Comparison of ENCODE assay signal across 23 mouse cellular contexts in genomic region chr11:109038136-109038535, GRCm38 (mm10).
DNase-seq lines count a peak whose midpoint lies in the region; ATAC-seq and TF ChIP-seq lines count a peak whose summit lies in the region.
"Had no signal": no experiment of that assay in that cellular context is flagged by ENCODE, and none has a peak within 500 bp of the region (broad histone marks: within the 10 kb centered on the region; RNA-seq: fewer than 3 reads in every experiment).

No protein-coding gene starts in this region.

- WGBS in hindbrain, embryonic 10.5 days, result 86% methylated on average over 7 of the region's 7 CpGs
- 86% methylated on average over 7 of the region's 7 CpGs for WGBS in hindbrain, embryonic 11.5 days
- WGBS in kidney, postnatal 0 days, result 60% methylated on average over 7 of the region's 7 CpGs
- WGBS in kidney, embryonic 15.5 days, result 62% methylated on average over 7 of the region's 7 CpGs
- 85% methylated on average over 7 of the region's 7 CpGs for WGBS in embryonic facial prominence, embryonic 10.5 days

- peaks cover 3% of the 10 kb centered on the region; the same call in 1 of the 2 replicates for H3K27me3 ChIP-seq in hindbrain, embryonic 10.5 days (ENCODE audit: insufficient read depth, poor library complexity, severe bottlenecking)
- H3K27me3 ChIP-seq in hindbrain, embryonic 11.5 days (ENCODE audit: control insufficient read depth, insufficient read depth, low read length), result no peaks in the 10 kb centered on the region
- no peaks in the 10 kb centered on the region for H3K27me3 ChIP-seq in kidney, postnatal 0 days (ENCODE audit: insufficient read depth, low read length)
- H3K27me3 ChIP-seq in kidney, embryonic 15.5 days, result peaks cover 1% of the 10 kb centered on the region; the same call in 1 of the 2 replicates
- peaks cover 10% of the 10 kb centered on the region for H3K27me3 ChIP-seq in embryonic facial prominence, embryonic 10.5 days (replicated peaks; ENCODE audit: low read depth, poor library complexity, severe bottlenecking)
- H3K27me3 ChIP-seq: embryonic facial prominence, embryonic 12.5 days; embryonic facial prominence, embryonic 15.5 days; forebrain, embryonic 12.5 days; forebrain, embryonic 15.5 days; Patski had no signal

- H3K36me3 ChIP-seq in hindbrain, embryonic 10.5 days, result no peaks in the 10 kb centered on the region
- H3K36me3 ChIP-seq in hindbrain, embryonic 11.5 days (ENCODE audit: control insufficient read depth, insufficient read depth, low read length), result no peaks in the 10 kb centered on the region
- H3K36me3 ChIP-seq in kidney, postnatal 0 days (ENCODE audit: insufficient read depth, low read length), result no peaks in the 10 kb centered on the region
- no peaks in the 10 kb centered on the region for H3K36me3 ChIP-seq in kidney, embryonic 15.5 days
- H3K36me3 ChIP-seq in embryonic facial prominence, embryonic 10.5 days (replicated peaks), result no peaks in the 10 kb centered on the region
- H3K36me3 ChIP-seq: embryonic facial prominence, embryonic 12.5 days; embryonic facial prominence, embryonic 15.5 days; forebrain, embryonic 12.5 days; forebrain, embryonic 15.5 days; G1E had no signal

- no peaks in the 10 kb centered on the region for H3K9me3 ChIP-seq in hindbrain, embryonic 10.5 days
- no peaks in the 10 kb centered on the region for H3K9me3 ChIP-seq in hindbrain, embryonic 11.5 days (ENCODE audit: control insufficient read depth, low read length)
- H3K9me3 ChIP-seq in kidney, postnatal 0 days (replicated peaks; ENCODE audit: low read length), result no peaks in the 10 kb centered on the region
- no peaks in the 10 kb centered on the region for H3K9me3 ChIP-seq in kidney, embryonic 15.5 days (replicated peaks)
- H3K9me3 ChIP-seq in embryonic facial prominence, embryonic 10.5 days, result no peaks in the 10 kb centered on the region
- H3K9me3 ChIP-seq: embryonic facial prominence, embryonic 12.5 days; embryonic facial prominence, embryonic 15.5 days; forebrain, embryonic 12.5 days; forebrain, embryonic 15.5 days had no signal

- H3K4me2 ChIP-seq in hindbrain, embryonic 11.5 days (replicated peaks; ENCODE audit: low read depth, low read length), result no peak overlapping the region
- no peak overlapping the region for H3K4me2 ChIP-seq in kidney, postnatal 0 days (ENCODE audit: low read length)
- no peak overlapping the region for H3K4me2 ChIP-seq in kidney, embryonic 15.5 days
- H3K4me2 ChIP-seq: embryonic facial prominence, embryonic 12.5 days; embryonic facial prominence, embryonic 15.5 days; forebrain, embryonic 12.5 days; forebrain, embryonic 15.5 days; heart, embryonic 11.5 days; hindbrain, embryonic 14.5 days had no signal

- TF ChIP-seq CTCF in kidney, postnatal 0 days (IDR thresholded peaks at IDR 0.05; ENCODE audit: low read depth), result no peak

- H3K4me3 ChIP-seq in hindbrain, embryonic 10.5 days, result no peak overlapping the region
- no peak overlapping the region for H3K4me3 ChIP-seq in hindbrain, embryonic 11.5 days (ENCODE audit: low read depth, low read length)
- H3K4me3 ChIP-seq in kidney, postnatal 0 days (replicated peaks; ENCODE audit: low read depth, low read length), result no peak overlapping the region
- no peak overlapping the region for H3K4me3 ChIP-seq in kidney, embryonic 15.5 days (replicated peaks)
- no peak overlapping the region for H3K4me3 ChIP-seq in embryonic facial prominence, embryonic 10.5 days
- H3K4me3 ChIP-seq: embryonic facial prominence, embryonic 12.5 days; embryonic facial prominence, embryonic 15.5 days; forebrain, embryonic 12.5 days; forebrain, embryonic 15.5 days; heart, adult 2 months had no signal

- peaks cover 36% of the 10 kb centered on the region for H3K4me1 ChIP-seq in hindbrain, embryonic 10.5 days (replicated peaks)
- H3K4me1 ChIP-seq in hindbrain, embryonic 11.5 days (replicated peaks; ENCODE audit: control insufficient read depth, insufficient read depth, low read length), result no peaks in the 10 kb centered on the region
- no peaks in the 10 kb centered on the region for H3K4me1 ChIP-seq in kidney, postnatal 0 days (replicated peaks; ENCODE audit: insufficient read depth, low read length)
- peaks cover 10% of the 10 kb centered on the region for H3K4me1 ChIP-seq in kidney, embryonic 15.5 days
- H3K4me1 ChIP-seq in embryonic facial prominence, embryonic 10.5 days, result peaks cover 19% of the 10 kb centered on the region

- peak; percentile 1 for DNase-seq in hindbrain, embryonic 10.5 days (ENCODE audit: low spot score)
- no peak for DNase-seq in hindbrain, embryonic 11.5 days (ENCODE audit: low spot score)
- DNase-seq in kidney, postnatal 0 days (ENCODE audit: low spot score), result peak; percentile 46
- DNase-seq in embryonic facial prominence, embryonic 10.5 days (ENCODE audit: low spot score), result peak; percentile 5
- no peak for DNase-seq in left cerebral cortex, adult 9 months (ENCODE audit: low spot score in 2 of 2)
- DNase-seq: adrenal gland, postnatal 10 days; adrenal gland, postnatal 36 days; B cell, adult 2 months; cerebellum, adult 18-20 months; cerebellum, adult 9-10 months; gastrocnemius, postnatal 25 days; heart, adult 2 months had no signal

- no peak for ATAC-seq in hindbrain, embryonic 11.5 days (ENCODE audit: low FRiP score)
- no peak for ATAC-seq in kidney, postnatal 0 days (replicated peaks; ENCODE audit: low FRiP score, low read depth)
- no peak for ATAC-seq in kidney, embryonic 15.5 days (replicated peaks; ENCODE audit: low FRiP score)
- ATAC-seq: forebrain, embryonic 15.5 days; hindbrain, postnatal 0 days; inflammation-experienced regulatory T-cells, adult 6 months; Patski had no signal

- H3K27ac ChIP-seq in hindbrain, embryonic 10.5 days, result no peak overlapping the region
- H3K27ac ChIP-seq in hindbrain, embryonic 11.5 days (ENCODE audit: low read depth, low read length), result no peak overlapping the region
- no peak overlapping the region for H3K27ac ChIP-seq in kidney, postnatal 0 days
- H3K27ac ChIP-seq in kidney, embryonic 15.5 days, result no peak overlapping the region
- H3K27ac ChIP-seq in embryonic facial prominence, embryonic 10.5 days (replicated peaks), result no peak overlapping the region
- H3K27ac ChIP-seq: embryonic facial prominence, embryonic 12.5 days; embryonic facial prominence, embryonic 15.5 days; forebrain, embryonic 12.5 days; forebrain, embryonic 15.5 days; heart, adult 2 months; hindbrain, embryonic 14.5 days; hindbrain, postnatal 0 days had no signal

- no peak overlapping the region for H3K9ac ChIP-seq in hindbrain, embryonic 11.5 days (ENCODE audit: low read depth, low read length)
- H3K9ac ChIP-seq in kidney, postnatal 0 days (ENCODE audit: low read depth, low read length), result no peak overlapping the region
- H3K9ac ChIP-seq in kidney, embryonic 15.5 days, result no peak overlapping the region
- H3K9ac ChIP-seq: embryonic facial prominence, embryonic 12.5 days; embryonic facial prominence, embryonic 15.5 days; forebrain, embryonic 12.5 days; forebrain, embryonic 15.5 days; hindbrain, embryonic 14.5 days had no signal

Comparison
In these comparisons a context has a peak if more than half of its experiments do, and no peak if none do; other contexts are left out.
1. DNase-seq: peak in hindbrain, embryonic 10.5 days (single experiment), kidney, postnatal 0 days (single experiment) and embryonic facial prominence, embryonic 10.5 days (single experiment); none in hindbrain, embryonic 11.5 days (single experiment) and left cerebral cortex, adult 9 months (0 of 2).